Mouse (Mus musculus) embryonic fibroblast, embryonic 13.5 days (primary cell): ENCODE measurements around the gene Olfr1330.

Experiments used
- CTCF ChIP-seq: IDR thresholded peaks from 2 replicates; pipeline ENCODE4 v1.5.1; 2011; ENCODE audit warnings: mild to moderate bottlenecking, control low read depth, low read length, moderate library complexity, borderline replicate concordance; ENCODE audit not compliant: insufficient read depth
- POLR2A ChIP-seq: IDR thresholded peaks from 2 replicates; pipeline ENCODE4 v1.6.1; 2011; ENCODE audit warnings: low read depth, mild to moderate bottlenecking, control low read depth, low read length, moderate library complexity

- no peak for TF ChIP-seq POLR2A
- no peak for TF ChIP-seq CTCF
Observed at GRCm38 (mm10) chr4:118938512-118938911, 50.1 kb downstream of the Olfr1330 start, which contains the start of gene Olfr1328.
